Mouse (Mus musculus) intestine, embryonic 14.5 days (tissue): ENCODE results near the gene Actr1b. TPM values are rescaled to one million over a fixed set of nuclear protein-coding genes. Genes with fewer than 3 reads are reported as not detected.

Source experiments
- ATAC-seq: fragments of 200-750 bp; cut with Nextera tagmentation; replicated peaks from 2 replicates; pipeline ENCODE4 v1.8.0; 2017; ENCODE audit warnings: low read depth, moderate number of reproducible peaks, moderate TSS enrichment, moderate library complexity; ENCODE audit not compliant: low FRiP score, low TSS enrichment
- DNase-seq: peaks from one replicate; pipeline ENCODE4 v3.0.0-alpha.2; 2018; ENCODE audit warnings: low spot score
- H3K27ac ChIP-seq: fragments of 300-500 bp; sonication (generic); 2 replicates; pipeline ENCODE4 v1.5.1; 2014; ENCODE audit warnings: low read depth, mild to moderate bottlenecking, control low read depth
- H3K27me3 ChIP-seq: fragments of 300-500 bp; sonication (generic); replicated peaks from 2 replicates; pipeline ENCODE4 v1.6.1; 2014; ENCODE audit warnings: low read length, control low read depth; ENCODE audit not compliant: control insufficient read depth, insufficient read depth
- H3K36me3 ChIP-seq: fragments of 300-500 bp; sonication (generic); 2 replicates; pipeline ENCODE4 v1.6.1; 2014; ENCODE audit warnings: low read length, control low read depth; ENCODE audit not compliant: control insufficient read depth, insufficient read depth
- H3K4me1 ChIP-seq: fragments of 300-500 bp; sonication (generic); replicated peaks from 2 replicates; pipeline ENCODE4 v1.6.1; 2014; ENCODE audit warnings: low read length, control low read depth, mixed read lengths; ENCODE audit not compliant: control insufficient read depth, insufficient read depth
- H3K4me2 ChIP-seq: fragments of 300-500 bp; sonication (generic); 2 replicates; pipeline ENCODE4 v1.6.1; 2014; ENCODE audit warnings: low read length
- H3K4me3 ChIP-seq: fragments of 300-500 bp; sonication (generic); 2 replicates; pipeline ENCODE4 v1.5.1; 2014; ENCODE audit warnings: low read depth, low read length, control low read depth, mixed read lengths
- H3K9ac ChIP-seq: fragments of 300-500 bp; sonication (generic); 2 replicates; pipeline ENCODE4 v1.6.1; 2014; ENCODE audit warnings: mild to moderate bottlenecking, low read length
- H3K9me3 ChIP-seq: fragments of 300-500 bp; sonication (generic); 2 replicates; pipeline ENCODE4 v1.6.1; 2016; ENCODE audit warnings: low read length, control low read depth; ENCODE audit not compliant: control insufficient read depth
- WGBS: fragments of 180-500 bp; shearing (Covaris S2); extraction: QIAGEN DNeasy Blood & Tissue Kit; methylation state at CpG from one replicate; pipeline ENCODE4 v1.1.7; 2014; 5-methylcytosine and 5-hydroxymethylcytosine counted together
- polyA plus RNA-seq: library from polyadenylated mRNA; unstranded; fragments of >200 nt; fragmentation: Nextera tagmentation; extraction: Ambion mirVana; gene quantifications from 2 replicates; pipeline ENCODE4 v1.2.1, GENCODE M21; 2014

The Actr1b gene
- polyA plus RNA-seq, 1 experiment from 2014 or later: 97.0 TPM

GRCm38 (mm10) chr1:36691271-36692155, 22.7 kb downstream of the Actr1b start, which contains the start of gene Cox5b:
Gene Cox5b, plus strand, starts transcription at chr1:36691449.
- H3K27me3 ChIP-seq: no peaks in the 10 kb centered on the region
- under 1% methylated on average over 68 of the region's 68 CpGs for WGBS
- H3K9ac ChIP-seq: peak within 1 kb of the TSS; percentile 83
- peak within 1 kb of the TSS; percentile 91 for H3K4me2 ChIP-seq
- peak within 1 kb of the TSS; percentile 36; the same call in 1 of the 2 replicates for H3K27ac ChIP-seq
- H3K9me3 ChIP-seq: no peaks in the 10 kb centered on the region
- ATAC-seq: peak; percentile 95
- H3K4me1 ChIP-seq: peaks cover 6% of the 10 kb centered on the region
- DNase-seq: peak; percentile 97
- H3K4me3 ChIP-seq: peak within 1 kb of the TSS; percentile 82
- peaks cover 22% of the 10 kb centered on the region for H3K36me3 ChIP-seq

GRCm38 (mm10) chr1:36690671-36691235, 23.5 kb downstream of the Actr1b start:
- Histone ChIP-seq H3K27me3 (no peaks in the 10 kb centered on the region), H3K9ac (peak overlapping the region; percentile 83), H3K4me2 (peak overlapping the region; percentile 91), H3K4me1 (peaks cover 6% of the 10 kb centered on the region), H3K36me3 (peaks cover 22% of the 10 kb centered on the region), H3K27ac (0 out of 2 replicates have a peak overlapping the region, but pooled peaks have one; percentile 33), H3K4me3 (peak overlapping the region; percentile 82), H3K9me3 (no peaks in the 10 kb centered on the region)
- 62% methylated on average over 11 of the region's 11 CpGs for WGBS
- no peak for DNase-seq
- ATAC-seq: no peak; the same call in 1 of the 2 replicates

- ATAC-seq: peak; percentile 75
- Histone ChIP-seq H3K9ac (no peak overlapping the region), H3K27ac (no peak overlapping the region), H3K27me3 (no peaks in the 10 kb centered on the region), H3K36me3 (no peaks in the 10 kb centered on the region), H3K4me3 (no peak overlapping the region), H3K4me1 (peaks cover 3% of the 10 kb centered on the region; the same call in 1 of the 2 replicates), H3K9me3 (no peaks in the 10 kb centered on the region), H3K4me2 (no peak overlapping the region)
- 11% methylated on average over 13 of the region's 13 CpGs for WGBS
- peak; percentile 78 for DNase-seq
Measured at GRCm38 (mm10) chr1:36683810-36684467, 30.3 kb downstream of the Actr1b start.

- H3K4me1 ChIP-seq: peaks cover 3% of the 10 kb centered on the region; the same call in 1 of the 2 replicates
- H3K36me3 ChIP-seq: no peaks in the 10 kb centered on the region
- H3K27me3 ChIP-seq: no peaks in the 10 kb centered on the region
- no peak within 1 kb of the TSS for H3K4me3 ChIP-seq
- no peaks in the 10 kb centered on the region for H3K9me3 ChIP-seq
- DNase-seq: no peak
- ATAC-seq: no peak; the same call in 1 of the 2 replicates
- no peak within 1 kb of the TSS for H3K9ac ChIP-seq
- no peak within 1 kb of the TSS for H3K27ac ChIP-seq
- WGBS: 90% methylated on average over 39 of the region's 39 CpGs
- H3K4me2 ChIP-seq: no peak within 1 kb of the TSS
Measured at GRCm38 (mm10) chr1:36682620-36683355, 31.4 kb downstream of the Actr1b start, which contains the start of gene Fam178b. Gene Fam178b, minus strand, starts transcription at chr1:36683183.

- 81% methylated on average over 7 of the region's 7 CpGs for WGBS
Measured at GRCm38 (mm10) chr1:36680893-36681292, 33.3 kb downstream of the Actr1b start.

GRCm38 (mm10) chr1:36674936-36675335, 39.3 kb downstream of the Actr1b start:
- no peak for DNase-seq
- no peak overlapping the region for H3K9ac ChIP-seq
- no peak overlapping the region for H3K4me2 ChIP-seq
- H3K9me3 ChIP-seq: no peaks in the 10 kb centered on the region
- H3K4me1 ChIP-seq: peaks cover 6% of the 10 kb centered on the region; the same call in 1 of the 2 replicates
- H3K27me3 ChIP-seq: no peaks in the 10 kb centered on the region
- 32% methylated on average over 3 of the region's 3 CpGs for WGBS
- H3K4me3 ChIP-seq: no peak overlapping the region
- H3K27ac ChIP-seq: no peak overlapping the region
- ATAC-seq: no peak
- no peaks in the 10 kb centered on the region for H3K36me3 ChIP-seq

More at GRCm38 (mm10) chr1:36680893-36681292, 33.3 kb downstream of the Actr1b start:
- Histone ChIP-seq H3K27ac (no peak overlapping the region), H3K9ac (no peak overlapping the region), H3K9me3 (no peaks in the 10 kb centered on the region), H3K27me3 (no peaks in the 10 kb centered on the region), H3K4me2 (no peak overlapping the region), H3K4me1 (peaks cover 3% of the 10 kb centered on the region; the same call in 1 of the 2 replicates), H3K36me3 (no peaks in the 10 kb centered on the region), H3K4me3 (no peak overlapping the region)
- no peak for DNase-seq
- ATAC-seq: no peak

- no peaks in the 10 kb centered on the region for H3K27me3 ChIP-seq
- H3K27ac ChIP-seq: no peak overlapping the region
- H3K36me3 ChIP-seq: no peaks in the 10 kb centered on the region
- H3K9me3 ChIP-seq: no peaks in the 10 kb centered on the region
- H3K4me1 ChIP-seq: 0 out of 2 replicates have a peak, but pooled peaks cover 3% of the 10 kb centered on the region
- peak; percentile 62; the same call in 1 of the 2 replicates for ATAC-seq
- no peak for DNase-seq
- 40% methylated on average over 16 of the region's 16 CpGs for WGBS
- no peak overlapping the region for H3K9ac ChIP-seq
- no peak overlapping the region for H3K4me2 ChIP-seq
- H3K4me3 ChIP-seq: no peak overlapping the region
Measured at GRCm38 (mm10) chr1:36672648-36673350, 41.4 kb downstream of the Actr1b start.
